Mouse (Mus musculus) G1E (cell line): Measurements from ENCODE around the gene Ephb3. TPM values are rescaled to one million over a fixed set of nuclear protein-coding genes. Genes with fewer than 3 reads are reported as not detected.
"Not testable (repeated sequence)": the region's sequence is repeated elsewhere in the genome, so short reads cannot be mapped to it uniquely, and the experiment has no call there.

ENCODE experiments used
- ATAC-seq: 2 replicates; pipeline ENCODE4 v1.8.0; 2016; ENCODE audit warnings: mild to moderate bottlenecking; ENCODE audit not compliant: insufficient number of reproducible peaks, poor library complexity, low FRiP score, severe bottlenecking; ENCODE audit errors: extremely low read depth
- DNase-seq: peaks from one replicate; pipeline ENCODE4 v3.0.0; 2012; ENCODE audit warnings: low spot score
- H3K27me3 ChIP-seq: 2 replicates; pipeline ENCODE4 v1.6.1; 2012; ENCODE audit warnings: mild to moderate bottlenecking, low read length, inconsistent platforms; ENCODE audit not compliant: insufficient read depth
- H3K36me3 ChIP-seq: replicated peaks from 2 replicates; pipeline ENCODE3; 2012; ENCODE audit warnings: mild to moderate bottlenecking, inconsistent platforms
- H3K4me1 ChIP-seq: 2 replicates; pipeline ENCODE4 v1.6.1; 2012; ENCODE audit warnings: low read depth, low read length, inconsistent platforms, mixed read lengths; ENCODE audit not compliant: insufficient read depth
- H3K4me3 ChIP-seq: 2 replicates; pipeline ENCODE4 v1.5.1; 2012; ENCODE audit warnings: low read depth, mild to moderate bottlenecking, inconsistent platforms, low read length, moderate library complexity, mixed read lengths
- H3K9me3 ChIP-seq: replicated peaks from 2 replicates; pipeline ENCODE4 v1.6.1; 2012; ENCODE audit warnings: inconsistent platforms
- CTCF ChIP-seq: IDR thresholded peaks from 2 replicates; pipeline ENCODE4 v1.5.1; 2012; ENCODE audit warnings: low read depth, low read length, inconsistent platforms, mixed read lengths
- GATA1 ChIP-seq: IDR thresholded peaks from 2 replicates; pipeline ENCODE4 v1.6.1; 2012; ENCODE audit warnings: borderline replicate concordance, low read length, inconsistent platforms, mixed read lengths
- GATA2 ChIP-seq: IDR thresholded peaks from 2 replicates; pipeline ENCODE4 v1.6.1; 2012; ENCODE audit warnings: low read depth, low read length, inconsistent platforms, borderline replicate concordance
- POLR2AphosphoS5 ChIP-seq: IDR thresholded peaks from 2 replicates; pipeline ENCODE4 v1.6.1; 2012; ENCODE audit warnings: low read depth, low read length, inconsistent platforms; ENCODE audit not compliant: insufficient replicate concordance
- TAL1 ChIP-seq: conservative IDR thresholded peaks from 2 replicates; pipeline ENCODE4 v1.6.1; 2012; ENCODE audit warnings: low read depth, low read length, inconsistent platforms, mixed read lengths
- polyA plus RNA-seq: library from polyadenylated mRNA; stranded (reverse); fragments of >175 nt; gene quantifications from 2 replicates; pipeline ENCODE4 v1.2.3, GENCODE M21; 2012
- total RNA-seq, 2 experiments: library from RNA; stranded (forward) in 1 of 2; stranded (reverse) in 1 of 2; fragments of 200-1000 nt in 1 of 2; fragments of >200 nt in 1 of 2; fragmentation: Nextera tagmentation in 1 of 2; gene quantifications; 2 replicates each; pipeline ENCODE4 v1.2.3; 2014 to 2017

Gene Ephb3
- total RNA-seq (2014; fragmentation: Nextera tagmentation) (not detected in 2 replicates), total RNA-seq (2017) (0.82 TPM in 1 of 2 replicates, not detected in the other), polyA plus RNA-seq (not detected in 2 replicates)

DNA sequence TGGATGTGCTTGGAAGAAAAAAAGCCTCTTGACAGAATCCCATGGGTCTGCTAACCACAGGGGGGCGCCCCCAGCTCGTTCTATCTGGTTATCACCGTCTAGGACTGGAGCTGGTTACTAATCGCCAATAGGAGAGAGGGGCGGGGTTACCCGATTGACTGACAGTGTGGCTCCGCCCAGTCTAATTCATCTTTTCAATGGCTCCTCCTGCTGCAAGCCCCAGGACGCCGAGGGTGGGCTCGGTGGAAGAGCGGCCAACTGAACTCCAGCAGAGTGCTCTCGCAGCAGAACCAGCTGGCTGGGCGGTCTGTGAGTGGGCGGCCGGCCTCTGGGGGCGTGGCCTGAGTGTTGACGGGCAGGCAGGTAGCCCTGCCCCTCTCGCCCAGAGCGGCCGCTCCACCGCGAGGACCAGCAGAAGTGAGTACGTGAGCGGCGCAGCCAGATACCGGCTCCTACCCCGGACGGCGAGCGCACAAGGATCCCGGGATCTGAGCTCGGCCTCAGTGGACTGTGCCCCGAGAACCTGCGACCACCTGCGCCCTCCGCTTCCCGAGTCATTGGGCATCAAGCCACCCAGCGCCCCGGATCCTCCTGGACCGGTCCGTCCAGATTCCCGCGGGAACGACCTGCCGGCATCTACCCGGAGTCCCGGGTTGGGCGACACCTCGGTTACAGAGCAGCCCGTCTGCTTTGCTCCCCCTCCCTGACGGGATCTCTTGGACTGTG is at the start of gene Ephb3:
Gene Ephb3, plus strand, starts transcription at position 389 of the 726 bp plus-strand sequence.
- ATAC-seq (no peak), DNase-seq (no peak)
- Histone ChIP-seq H3K9me3 (peaks cover 6% of the 10 kb centered on the region; the same call in 1 of the 2 replicates), H3K27me3 (peaks cover 2% of the 10 kb centered on the region; the same call in 1 of the 2 replicates), H3K4me3 (no peak within 1 kb of the TSS; the same call in 1 of the 2 replicates), H3K36me3 (no peaks in the 10 kb centered on the region), H3K4me1 (no peaks in the 10 kb centered on the region)
- TF ChIP-seq CTCF (no peak), GATA2 (no peak), GATA1 (no peak), TAL1 (no peak), POLR2AphosphoS5 (no peak)

DNA sequence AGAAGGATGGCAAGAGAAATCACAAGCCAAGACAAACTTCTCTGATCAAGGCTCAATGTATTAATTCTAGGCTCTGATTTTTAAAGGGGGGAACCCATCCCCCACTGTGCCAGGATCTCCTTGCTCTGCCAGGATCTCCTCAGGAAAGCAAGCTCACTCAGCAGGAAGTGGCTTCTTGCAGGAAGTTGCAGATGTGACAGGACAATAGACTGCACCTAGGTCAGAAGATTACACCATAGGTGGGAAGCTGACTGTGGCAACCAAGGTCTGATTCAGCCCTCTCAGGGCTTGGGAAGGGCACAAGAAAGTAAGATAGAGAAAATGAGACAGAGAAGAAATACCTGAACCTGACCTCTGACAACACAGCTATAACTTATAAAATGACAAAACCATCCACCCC is 48.3 kb upstream of the Ephb3 start:
- H3K4me1 ChIP-seq, DNase-seq, H3K9me3 ChIP-seq, H3K36me3 ChIP-seq, H3K27me3 ChIP-seq, ATAC-seq, H3K4me3 ChIP-seq: not testable (repeated sequence)

DNA sequence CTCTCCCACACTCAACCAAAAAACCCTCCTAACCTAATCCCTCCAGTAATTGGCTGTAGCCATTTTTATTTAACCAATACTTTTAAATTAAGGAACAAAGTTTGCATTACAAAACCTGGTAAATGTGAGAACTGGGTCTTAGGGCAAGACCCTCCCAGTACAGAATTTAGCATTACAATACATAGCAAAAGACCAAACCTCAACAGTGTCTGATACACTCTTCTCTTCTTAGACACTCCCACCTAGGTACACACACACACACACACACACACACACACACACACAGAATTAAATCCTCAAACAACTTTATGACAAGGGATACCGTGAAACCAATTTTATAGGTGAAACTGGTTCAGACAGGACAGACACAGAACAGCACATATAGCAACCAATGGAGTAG is 45.3 kb upstream of the Ephb3 start:
- not testable (repeated sequence) for DNase-seq, ATAC-seq, H3K27me3 ChIP-seq, H3K4me3 ChIP-seq, H3K9me3 ChIP-seq, H3K36me3 ChIP-seq, H3K4me1 ChIP-seq

DNA sequence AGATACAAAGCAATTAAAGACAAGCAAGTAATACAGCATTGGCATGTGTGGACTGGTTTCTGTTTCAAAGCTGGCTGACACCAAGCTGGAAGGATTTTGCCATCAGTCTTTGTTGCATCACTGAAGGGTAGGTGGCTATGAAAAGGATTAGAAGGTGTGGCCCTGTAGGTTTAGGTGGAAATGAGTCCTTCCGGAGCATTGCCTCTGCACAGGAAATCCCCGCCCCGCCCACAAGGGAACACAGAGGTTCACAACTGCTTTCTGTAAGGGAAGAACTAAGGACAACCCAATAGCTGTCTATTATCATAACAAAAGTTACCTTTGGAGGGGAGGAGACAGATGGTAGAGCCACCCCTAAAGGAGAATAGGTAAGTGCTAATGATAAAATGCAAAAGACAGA is 41.1 kb upstream of the Ephb3 start:
- not testable (repeated sequence) for H3K4me1 ChIP-seq, H3K9me3 ChIP-seq, H3K36me3 ChIP-seq, H3K4me3 ChIP-seq, H3K27me3 ChIP-seq, ATAC-seq, DNase-seq

DNA sequence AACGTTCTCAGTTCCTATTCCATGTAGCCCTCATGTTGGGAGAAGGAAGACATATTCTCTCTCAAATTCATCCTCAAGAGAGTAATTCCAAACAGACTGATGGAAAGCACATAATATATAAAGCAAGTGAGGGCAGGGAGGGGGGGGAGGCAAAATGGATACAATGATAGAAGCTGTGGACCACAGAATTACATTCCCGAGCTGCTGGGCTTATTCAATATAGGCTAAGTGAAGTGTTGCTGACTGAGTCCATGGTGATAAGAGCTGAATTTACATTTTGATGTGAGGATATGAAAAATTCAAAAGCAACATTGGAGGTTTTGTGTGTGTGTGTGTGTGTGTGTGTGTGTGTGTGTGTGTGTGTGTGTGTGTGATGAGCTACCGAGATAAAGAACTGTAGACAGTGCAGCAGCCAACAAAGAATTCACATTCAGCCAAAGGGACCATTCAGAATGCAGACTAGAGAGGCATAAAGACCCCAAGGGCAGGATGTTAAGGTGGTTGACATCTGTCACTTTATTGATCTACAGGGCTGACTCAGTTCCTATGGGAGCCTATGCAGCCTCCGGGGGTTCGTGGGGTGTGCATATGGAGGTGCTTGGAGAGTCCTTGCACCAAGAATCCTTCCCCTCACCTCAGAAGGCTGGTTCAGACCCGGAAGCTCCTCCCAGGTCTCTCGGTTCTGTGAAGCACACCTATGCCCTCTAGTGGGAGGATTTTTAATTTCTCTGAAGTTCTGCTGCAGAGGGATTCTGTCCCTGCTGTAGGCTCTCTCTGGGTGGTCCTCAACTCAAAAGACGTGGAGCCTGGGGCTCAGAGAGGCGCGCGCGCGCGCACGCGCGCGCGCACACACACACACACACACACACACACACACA is 39.0 kb upstream of the Ephb3 start:
- DNase-seq, ATAC-seq, H3K9me3 ChIP-seq, H3K4me1 ChIP-seq, H3K4me3 ChIP-seq, H3K36me3 ChIP-seq, H3K27me3 ChIP-seq: not testable (repeated sequence)

DNA sequence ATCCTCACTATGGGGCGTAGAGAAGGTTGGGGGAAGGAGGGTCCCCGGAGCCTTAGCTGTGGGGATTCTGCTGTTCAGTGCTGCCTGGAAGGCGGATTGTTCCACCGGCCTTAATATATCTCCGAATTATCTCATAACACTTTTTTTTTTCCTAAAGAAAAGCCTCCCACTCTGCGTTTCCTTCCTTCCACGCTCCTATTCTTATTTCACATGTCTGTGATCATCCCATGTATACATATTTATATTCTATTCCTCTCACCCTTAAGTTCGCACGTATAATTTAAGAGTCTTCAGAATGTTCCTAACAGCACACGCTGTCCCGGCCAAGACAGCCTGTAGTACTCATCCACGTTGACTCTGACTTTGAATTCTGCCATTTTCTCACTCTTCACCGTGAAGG is 35.8 kb upstream of the Ephb3 start:
- no peak for ATAC-seq
- Histone ChIP-seq H3K27me3 (no peaks in the 10 kb centered on the region), H3K36me3 (no peaks in the 10 kb centered on the region), H3K4me3 (no peak overlapping the region), H3K4me1 (no peaks in the 10 kb centered on the region), H3K9me3 (peaks cover 3% of the 10 kb centered on the region; the same call in 1 of the 2 replicates)
- TF ChIP-seq GATA2 = no peak
- no peak for TF ChIP-seq POLR2AphosphoS5
- no peak for TF ChIP-seq CTCF
- no peak for TF ChIP-seq GATA1
- TF ChIP-seq TAL1 = no peak
- DNase-seq = no peak

DNA sequence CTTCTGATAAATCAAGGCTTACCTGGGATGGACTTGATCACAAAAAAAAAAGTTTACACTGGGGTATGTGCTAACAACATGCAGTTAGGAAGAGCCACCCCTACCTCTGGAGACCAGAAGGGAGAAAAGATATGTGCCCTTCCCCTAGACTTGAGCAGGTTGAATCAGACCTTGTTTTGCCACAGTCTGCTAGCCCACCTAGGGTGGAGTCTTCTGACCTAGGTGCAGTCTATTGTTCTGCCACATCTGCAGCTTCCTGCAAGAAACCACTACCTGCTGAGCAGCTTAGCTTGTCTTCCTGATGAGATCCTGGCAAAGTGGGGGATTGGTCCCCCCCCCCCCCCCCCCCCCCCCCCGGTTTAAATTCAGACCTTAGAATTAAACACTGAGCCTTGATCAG is 29.3 kb upstream of the Ephb3 start:
- TF ChIP-seq GATA2 (no peak), CTCF (no peak), GATA1 (no peak), TAL1 (no peak), POLR2AphosphoS5 (no peak)
- DNase-seq (no peak), ATAC-seq (no peak)
- peaks cover 3% of the 10 kb centered on the region; the same call in 1 of the 2 replicates for H3K9me3 ChIP-seq
- no peaks in the 10 kb centered on the region for H3K27me3 ChIP-seq
- H3K4me1 ChIP-seq = no peaks in the 10 kb centered on the region
- H3K4me3 ChIP-seq = no peak overlapping the region
- H3K36me3 ChIP-seq = no peaks in the 10 kb centered on the region
